Comparison of ENCODE assay signal across 10 mouse cellular contexts in genomic region chr14:48198957-48199356, GRCm38 (mm10).
DNase-seq lines count a peak whose midpoint lies in the region; ATAC-seq and TF ChIP-seq lines count a peak whose summit lies in the region.
"Had no signal": no experiment of that assay in that cellular context is flagged by ENCODE, and none has a peak within 500 bp of the region (broad histone marks: within the 10 kb centered on the region; RNA-seq: fewer than 3 reads in every experiment).

No protein-coding gene starts in this region.

- peak overlapping the region; percentile 10; the same call in 1 of the 2 replicates for H3K27ac ChIP-seq in stomach, embryonic 16.5 days (ENCODE audit: low read length)
- H3K27ac ChIP-seq: limb, embryonic 12.5 days had no signal

- H3K27me3 ChIP-seq in stomach, embryonic 16.5 days (ENCODE audit: control insufficient read depth, insufficient read depth, low read length) = no peaks in the 10 kb centered on the region
- H3K27me3 ChIP-seq: Patski had no signal

- 74% methylated on average over 16 of the region's 16 CpGs for WGBS in lung, adult 2 months
- 59% methylated on average over 16 of the region's 16 CpGs for WGBS in stomach, embryonic 16.5 days

- H3K4me3 ChIP-seq in lung, adult 2 months (replicated peaks; ENCODE audit: extremely low read depth, low read depth, low read length) = no peak overlapping the region
- H3K4me3 ChIP-seq in stomach, embryonic 16.5 days (replicated peaks; ENCODE audit: low read length) = no peak overlapping the region
- H3K4me3 ChIP-seq: limb, embryonic 12.5 days had no signal

- DNase-seq in cerebellum, adult 11-12 months = peak; percentile 55
- DNase-seq in cerebellum, adult 11 months = no peak
- DNase-seq in lung, postnatal 36 days = peak; percentile 16
- DNase-seq in lung, adult 2 months = no peak
- DNase-seq in cerebellum, adult 9-11 months = peak; percentile 60
- no peak for DNase-seq in left cerebral cortex, adult 11 months (ENCODE audit: low spot score)
- no peak for DNase-seq in adrenal gland, adult 2 months

- no peak overlapping the region for H3K4me2 ChIP-seq in stomach, embryonic 16.5 days (ENCODE audit: low read depth, low read length)
- H3K4me2 ChIP-seq: limb, embryonic 12.5 days had no signal

- no peaks in the 10 kb centered on the region for H3K36me3 ChIP-seq in stomach, embryonic 16.5 days (ENCODE audit: control insufficient read depth, insufficient read depth, low read length)
- H3K36me3 ChIP-seq: limb, embryonic 12.5 days had no signal

- TF ChIP-seq POLR2A in lung, adult 2 months (IDR thresholded peaks at IDR 0.05; ENCODE audit: borderline replicate concordance, extremely low read depth, low read depth, low read length) = no peak

- TF ChIP-seq CTCF in lung, adult 2 months (IDR thresholded peaks at IDR 0.05; ENCODE audit: insufficient read depth, low read length) = no peak

- ATAC-seq in stomach, embryonic 16.5 days (ENCODE audit: insufficient read depth, low FRiP score) = no peak
- ATAC-seq: Patski had no signal

- H3K4me1 ChIP-seq in lung, adult 2 months (ENCODE audit: control insufficient read depth, insufficient read depth, low read length) = peaks cover 2% of the 10 kb centered on the region
- H3K4me1 ChIP-seq in stomach, embryonic 16.5 days (ENCODE audit: control insufficient read depth, insufficient read depth, low read length) = peaks cover 35% of the 10 kb centered on the region

- no peaks in the 10 kb centered on the region for H3K9me3 ChIP-seq in stomach, embryonic 16.5 days (replicated peaks; ENCODE audit: control insufficient read depth, low read length)
- H3K9me3 ChIP-seq: limb, embryonic 12.5 days had no signal

- no peak overlapping the region for H3K9ac ChIP-seq in stomach, embryonic 16.5 days (ENCODE audit: low read length)
- H3K9ac ChIP-seq: limb, embryonic 12.5 days had no signal

Comparison
In these comparisons a context has a peak if more than half of its experiments do, and no peak if none do; other contexts are left out.
1. DNase-seq: peak in cerebellum, adult 11-12 months (single experiment), lung, postnatal 36 days (single experiment) and cerebellum, adult 9-11 months (single experiment); none in cerebellum, adult 11 months (single experiment), lung, adult 2 months (single experiment), left cerebral cortex, adult 11 months (single experiment) and adrenal gland, adult 2 months (single experiment).